Mouse (Mus musculus): ENCODE measurements at regions not wholly inside any gene's neighbourhood (a gene's known extent, or its start where the extent isn't known, plus 50 kb on each side); places are given as distances from the start of the nearest gene placed in this dataset.
A peak's percentile ranks its signal among the peaks of the same experiment; 100 is the strongest.

DNA sequence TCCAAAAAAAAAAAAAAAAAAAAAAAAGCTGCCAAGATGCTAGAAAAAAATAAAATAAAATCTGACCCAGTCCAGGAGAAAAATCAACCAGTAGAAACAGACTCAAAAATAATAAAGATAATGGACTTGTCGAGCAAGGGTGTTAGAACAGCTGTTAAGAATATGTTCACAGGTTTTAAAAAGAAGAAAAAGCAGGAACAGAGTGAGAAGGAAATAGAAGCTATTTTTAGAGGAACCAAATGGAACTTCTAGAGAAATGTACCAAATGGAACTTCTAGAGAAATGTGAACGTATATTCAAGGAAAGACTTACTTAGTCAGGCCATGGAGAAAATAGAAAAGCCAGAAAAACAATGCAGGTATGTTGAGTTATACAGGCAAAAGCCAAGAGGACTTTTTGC is 662.4 kb upstream of the Jmjd1c start:
- no peak for DNase-seq (ENCODE audit: extremely low spot score)

DNA sequence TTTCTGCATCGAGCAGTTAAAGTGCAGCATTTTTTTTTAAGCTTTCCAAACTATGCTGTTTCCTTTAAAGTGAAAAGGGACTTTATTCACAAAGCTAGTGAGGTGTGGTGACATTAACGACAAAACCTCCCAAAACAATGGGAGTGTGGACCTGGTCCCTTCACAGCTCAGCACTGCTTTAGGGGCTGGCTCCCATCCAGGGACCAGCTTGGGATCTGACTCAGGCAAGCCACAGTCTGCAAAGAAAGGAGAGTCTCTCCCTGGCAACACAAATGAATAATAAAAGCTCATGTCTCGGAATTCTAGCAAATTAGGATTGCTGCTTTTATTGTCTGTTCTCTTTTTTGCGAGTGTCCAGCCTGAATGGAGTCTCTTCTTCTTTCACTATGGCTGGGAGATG is 625.2 kb upstream of the Jmjd1c start:
- DNase-seq (ENCODE audit: extremely low spot score): no peak

DNA sequence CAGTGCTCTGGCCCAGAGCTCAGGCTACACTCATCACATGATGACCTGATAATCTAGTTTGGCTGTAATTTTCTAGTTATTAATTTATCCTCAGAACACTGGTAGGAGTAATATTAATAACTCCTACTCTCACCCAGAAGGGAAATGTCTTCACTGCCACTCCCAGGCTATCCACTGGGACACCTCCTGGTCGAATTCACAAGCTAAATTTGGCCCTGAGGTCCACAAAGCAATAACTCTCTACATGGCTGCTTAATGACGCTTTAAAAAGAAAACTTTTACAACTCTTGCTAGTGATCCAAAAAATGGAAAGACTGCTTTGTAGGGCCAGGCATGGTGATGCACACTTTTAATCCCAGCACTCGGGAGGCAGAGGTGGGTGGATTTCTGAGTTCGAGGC is 623.9 kb upstream of the Jmjd1c start:
- DNase-seq (ENCODE audit: extremely low spot score): no peak

DNA sequence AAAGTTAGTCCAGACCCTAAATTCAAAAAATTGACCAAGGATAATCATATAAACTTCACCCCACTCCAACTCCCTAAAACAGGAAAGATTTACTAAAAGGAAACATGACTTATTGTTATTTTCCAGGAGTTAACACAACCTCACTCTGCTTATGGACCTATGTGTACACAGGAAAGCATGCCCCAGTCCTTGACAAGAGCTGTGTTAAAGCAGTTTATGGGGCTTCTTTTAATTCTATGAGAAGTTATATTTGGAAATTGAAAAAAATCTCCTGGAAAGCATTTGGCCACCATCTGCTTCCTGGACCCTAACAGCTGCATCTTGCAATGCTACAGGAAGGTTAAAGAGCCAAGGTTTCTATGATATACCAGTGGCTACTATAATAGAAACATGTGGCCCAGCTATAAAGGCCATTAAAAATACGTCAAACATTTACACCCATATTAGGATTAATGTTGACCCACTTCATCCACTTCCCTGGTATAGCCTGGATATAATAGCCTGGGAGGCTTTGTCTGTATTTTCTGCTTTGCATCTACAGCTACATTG is 620.7 kb upstream of the Jmjd1c start:
- DNase-seq (ENCODE audit: extremely low spot score): no peak

DNA sequence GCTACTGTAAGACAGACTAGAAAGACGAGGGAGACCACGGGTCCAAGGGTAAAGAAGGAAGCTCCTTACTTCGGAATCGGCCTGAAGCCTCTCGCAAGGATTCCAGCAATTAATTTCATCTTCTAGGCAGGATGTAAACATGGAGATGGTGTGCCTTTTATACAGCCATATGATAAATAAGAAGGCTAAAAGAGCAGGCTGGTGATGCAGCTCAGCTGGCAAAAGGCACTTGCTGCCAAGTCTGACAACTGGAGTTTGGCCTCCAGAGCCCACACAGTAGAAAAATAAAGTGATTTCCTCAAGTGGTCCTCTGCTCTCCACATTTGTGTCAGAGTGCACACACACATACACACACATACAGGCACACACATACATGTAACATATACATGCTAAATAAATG is 605.1 kb upstream of the Jmjd1c start:
- DNase-seq (ENCODE audit: extremely low spot score): no peak

DNA sequence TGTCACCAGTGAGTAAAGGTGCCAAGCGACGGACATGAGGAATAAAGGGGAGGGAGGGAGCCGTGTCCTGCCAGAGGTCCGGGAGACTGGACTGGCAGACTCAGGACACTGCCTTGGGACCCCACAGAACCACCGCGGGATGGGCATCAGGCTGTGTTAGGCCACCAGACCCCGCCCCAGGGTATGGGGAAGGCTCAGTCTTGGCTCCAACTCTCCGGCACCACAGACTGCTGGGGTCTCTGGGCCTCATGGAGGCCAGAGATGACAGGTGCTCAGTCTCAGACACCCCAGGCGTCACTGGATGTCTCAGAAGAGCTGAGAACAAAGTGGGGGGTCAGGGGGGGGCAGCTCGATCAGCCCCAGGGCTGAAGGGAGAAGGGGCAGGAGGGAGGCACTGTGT is 604.1 kb upstream of the Jmjd1c start:
- DNase-seq (ENCODE audit: extremely low spot score): no peak

DNA sequence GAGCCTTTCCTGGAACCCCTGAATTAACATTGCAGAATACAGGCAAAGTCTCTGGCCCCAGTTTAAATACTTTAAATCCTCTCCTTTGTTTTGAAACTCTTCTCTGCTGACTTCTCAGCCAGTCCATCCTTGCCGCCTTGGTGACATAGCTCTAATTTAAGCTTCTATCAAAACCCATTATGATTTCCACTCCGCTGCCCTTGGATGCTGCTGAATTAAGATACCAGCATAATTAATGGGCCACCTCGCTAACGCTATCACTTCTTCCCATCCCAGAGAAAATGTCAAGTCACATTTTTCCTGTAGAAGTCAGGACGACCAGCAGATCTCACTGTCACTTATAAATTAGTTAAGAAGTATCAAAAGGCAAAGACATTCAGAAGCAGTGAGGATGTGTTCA is 556.1 kb upstream of the Jmjd1c start:
- no peak for DNase-seq (ENCODE audit: extremely low spot score)

DNA sequence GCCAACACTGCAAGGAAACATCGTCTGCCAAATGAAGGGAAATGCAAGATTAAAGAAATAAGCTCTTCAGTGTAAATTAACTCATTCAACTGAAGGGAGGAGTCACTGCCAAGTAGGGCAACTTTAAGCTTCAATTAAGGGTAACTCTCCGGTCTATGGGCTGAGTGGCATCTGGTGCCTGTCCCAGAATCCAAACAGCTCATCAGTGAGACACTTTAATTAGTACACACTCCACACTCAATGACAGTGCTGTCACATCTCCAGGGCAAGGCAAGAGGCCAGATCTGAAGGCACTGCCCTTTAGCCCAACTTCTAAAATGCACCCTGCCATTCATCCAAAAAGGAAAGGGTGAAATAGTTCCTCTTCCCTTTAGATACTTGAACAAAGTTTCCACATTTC is 549.3 kb upstream of the Jmjd1c start:
- no peak for DNase-seq (ENCODE audit: extremely low spot score)

DNA sequence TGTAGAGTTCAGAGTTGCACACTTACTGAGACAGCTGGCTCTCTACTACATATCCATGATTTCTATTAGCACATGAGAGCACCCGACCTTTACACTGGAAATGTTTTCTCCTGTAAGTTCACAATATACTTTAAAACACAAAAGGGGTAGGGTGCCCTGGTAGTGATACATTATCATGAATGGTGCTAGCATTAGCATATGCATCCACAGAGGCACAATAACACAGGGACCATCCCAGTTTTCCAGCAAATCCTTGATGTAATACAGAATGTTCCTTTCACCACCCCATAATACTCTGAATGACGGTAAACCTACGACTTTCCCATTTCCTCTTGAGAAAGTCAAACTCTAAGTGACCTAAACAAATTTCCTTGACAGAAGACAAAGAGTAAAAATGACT is 548.3 kb upstream of the Jmjd1c start:
- no peak for DNase-seq (ENCODE audit: extremely low spot score)

DNA sequence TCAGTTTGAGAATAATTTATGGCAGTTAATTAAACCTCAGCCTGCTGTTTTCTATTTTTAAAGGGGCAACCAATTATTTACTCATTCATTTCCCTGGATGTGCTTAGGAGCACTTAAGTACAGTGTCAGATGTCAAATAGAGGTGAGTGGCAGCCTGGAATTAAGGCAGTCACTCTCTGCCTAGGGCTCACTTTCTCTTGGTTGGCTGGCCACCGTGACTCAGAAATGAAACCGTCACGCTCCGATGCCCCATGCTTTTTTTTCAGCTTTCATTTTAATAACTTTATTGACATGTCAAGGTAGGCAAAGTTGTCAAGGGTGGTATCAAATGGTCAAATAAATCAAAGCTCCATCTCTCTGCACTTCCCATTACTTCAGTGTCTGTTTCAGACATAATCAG is 547.9 kb upstream of the Jmjd1c start:
- DNase-seq (ENCODE audit: extremely low spot score): no peak

DNA sequence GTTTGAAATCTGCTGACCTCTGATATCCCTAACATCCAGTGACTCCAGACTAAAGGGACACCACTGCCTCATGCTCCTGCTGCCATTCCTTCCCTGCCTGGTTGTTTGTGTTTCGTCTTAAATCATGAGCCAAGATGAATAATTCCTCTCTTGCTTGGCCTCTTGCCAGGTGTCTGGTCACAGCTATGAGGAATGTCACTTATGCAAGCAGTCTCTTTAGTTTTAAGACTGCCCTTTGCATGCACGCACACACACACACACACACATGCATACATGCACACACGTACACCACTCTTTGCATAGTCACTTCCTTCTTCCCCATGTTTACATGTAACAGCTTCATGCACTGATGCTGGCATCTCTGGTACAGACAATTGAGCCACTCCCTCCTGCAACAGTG is 543.0 kb upstream of the Jmjd1c start:
- no peak for DNase-seq (ENCODE audit: extremely low spot score)

DNA sequence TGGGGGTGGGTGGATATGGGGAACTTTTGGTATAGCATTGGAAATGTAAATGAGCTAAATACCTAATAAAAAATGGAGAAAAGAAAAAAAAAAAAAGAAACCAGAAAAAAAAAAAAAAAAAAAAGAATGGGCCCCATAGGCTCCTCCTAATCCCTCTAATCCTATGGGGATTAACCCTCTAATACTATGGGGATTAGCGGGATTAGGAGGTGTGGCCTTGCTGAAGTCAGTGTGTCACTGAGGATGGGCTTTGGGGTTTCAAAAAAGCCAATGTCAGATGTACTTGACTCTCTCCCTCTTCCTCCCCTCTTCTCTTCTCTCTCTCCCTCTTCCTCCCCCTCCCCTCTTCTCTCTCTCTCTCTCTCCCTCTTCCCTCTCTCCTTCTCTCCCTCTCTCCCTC is 541.7 kb upstream of the Jmjd1c start:
- no peak for DNase-seq (ENCODE audit: extremely low spot score)

DNA sequence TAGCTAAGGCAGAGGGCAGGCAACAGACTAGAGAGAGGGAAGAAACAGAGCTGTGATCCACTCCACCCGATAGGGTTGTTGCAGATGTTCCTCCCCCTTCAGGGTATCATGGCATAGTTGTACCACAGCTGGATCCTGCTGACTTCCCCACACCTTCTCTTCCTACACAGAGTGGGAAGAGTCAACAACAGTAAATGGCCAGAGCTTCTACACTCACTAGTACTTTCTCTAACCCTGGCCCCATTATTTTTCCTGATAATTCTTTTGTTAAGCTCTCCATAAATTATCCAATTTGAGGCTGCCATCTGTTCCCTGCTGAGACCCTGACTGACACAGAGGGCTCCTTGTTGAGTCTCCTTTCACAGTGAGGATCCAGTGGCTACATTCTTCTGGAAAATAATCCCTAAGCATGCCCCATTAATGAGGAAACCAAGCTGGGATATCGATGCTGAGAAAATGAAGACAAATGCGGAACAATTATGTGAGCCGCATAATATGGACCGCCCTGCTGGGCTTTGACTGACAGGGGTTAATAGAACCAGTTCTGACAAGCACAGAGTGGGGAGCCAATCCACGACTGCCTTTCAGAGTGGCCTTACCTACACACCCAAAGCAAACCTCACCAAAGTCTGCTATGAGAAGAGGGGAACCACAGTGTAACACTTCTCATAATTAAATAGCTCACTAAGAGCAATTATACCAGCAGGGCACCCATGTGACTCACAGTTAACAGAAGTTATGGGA is 537.7 kb upstream of the Jmjd1c start:
- DNase-seq (ENCODE audit: extremely low spot score): no peak

DNA sequence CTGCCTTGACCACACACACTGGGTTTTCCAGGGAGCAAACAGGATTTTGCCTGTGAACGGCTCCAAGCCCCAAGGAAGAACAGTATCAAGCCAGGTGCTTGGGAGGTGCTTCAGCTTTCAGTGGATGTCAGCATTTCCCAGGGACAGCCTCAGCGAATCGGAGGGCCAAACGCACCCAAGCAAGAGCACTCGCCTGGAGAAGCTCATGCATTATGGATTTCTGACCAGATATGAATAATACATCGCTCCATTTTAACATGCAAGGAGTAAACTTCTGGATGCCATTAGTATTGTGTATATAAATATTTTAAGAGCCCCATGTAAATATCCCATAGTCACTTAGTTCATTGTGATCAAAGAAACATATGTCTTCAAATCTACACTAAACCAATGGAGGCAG is 530.6 kb upstream of the Jmjd1c start:
- no peak for DNase-seq (ENCODE audit: extremely low spot score)

DNA sequence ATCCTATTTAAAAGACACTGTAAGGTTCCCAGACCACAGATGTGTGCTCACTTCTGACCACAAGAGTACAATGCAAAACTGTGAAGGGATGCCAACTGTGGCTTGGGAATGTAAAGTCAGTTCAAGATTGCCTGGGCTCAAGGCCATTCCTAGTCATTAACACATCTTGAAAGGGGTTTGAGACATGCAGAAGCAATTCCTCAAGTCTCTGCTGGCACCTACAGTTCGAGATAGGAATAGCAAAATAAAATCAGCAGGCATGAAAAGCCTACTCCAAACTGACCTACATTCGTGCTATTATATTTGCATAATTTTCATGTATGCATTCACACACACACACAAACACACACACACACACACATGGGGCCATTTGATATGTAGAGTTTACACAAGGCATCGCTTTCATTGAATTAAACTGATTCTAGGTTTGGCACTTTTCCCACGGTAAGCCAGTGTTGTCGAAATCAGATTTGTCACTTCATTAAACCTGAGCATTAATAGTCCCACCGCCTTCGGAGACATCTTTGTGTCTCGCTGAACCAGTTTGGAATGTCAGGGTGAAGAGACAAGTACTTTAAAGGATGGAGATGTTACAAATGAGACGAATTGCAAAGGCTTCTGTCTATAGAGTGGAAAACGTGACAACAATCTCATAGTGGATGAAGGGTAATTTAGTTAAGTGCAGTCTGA is 520.9 kb upstream of the Jmjd1c start:
- no peak for DNase-seq (ENCODE audit: extremely low spot score)

DNA sequence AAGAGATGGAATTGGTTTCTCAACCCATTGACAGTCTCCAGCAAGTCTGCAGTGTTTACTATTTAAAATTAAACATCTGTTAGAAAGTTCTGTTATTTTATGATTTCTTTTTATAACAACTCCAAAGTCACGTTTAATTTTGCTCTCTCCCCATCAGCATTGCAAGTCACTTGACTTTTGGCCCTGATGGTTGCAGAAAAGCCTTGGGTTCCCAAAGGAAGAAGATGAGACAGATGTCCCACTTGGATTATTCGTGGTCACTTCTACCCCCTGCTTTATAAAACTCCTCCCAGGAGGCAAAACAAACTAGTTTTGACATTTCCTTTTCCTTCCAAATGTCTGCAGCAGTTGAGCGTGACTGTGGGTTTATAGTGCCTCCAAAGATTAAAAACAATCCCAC is 502.9 kb upstream of the Jmjd1c start:
- DNase-seq (ENCODE audit: extremely low spot score): no peak

DNA sequence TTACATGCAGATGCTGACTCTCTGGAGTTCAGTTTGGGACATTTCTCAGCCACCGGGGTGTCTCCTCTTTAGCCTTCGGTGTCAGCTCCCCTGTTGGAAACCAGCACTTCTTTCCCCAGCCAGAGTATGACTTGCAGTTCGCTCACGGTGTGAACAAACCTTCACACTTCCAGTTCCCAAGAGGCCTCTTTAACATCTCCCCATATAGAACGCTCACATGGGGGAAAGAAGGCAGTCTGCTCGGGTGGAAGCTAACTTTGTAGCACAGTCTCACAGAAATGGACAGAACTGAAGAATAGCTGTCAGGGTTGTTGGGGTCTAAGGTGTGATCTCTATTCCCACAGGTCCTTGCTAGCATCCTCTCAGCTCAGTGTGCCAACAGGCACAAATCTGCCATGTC is 502.4 kb upstream of the Jmjd1c start:
- DNase-seq (ENCODE audit: extremely low spot score): no peak

DNA sequence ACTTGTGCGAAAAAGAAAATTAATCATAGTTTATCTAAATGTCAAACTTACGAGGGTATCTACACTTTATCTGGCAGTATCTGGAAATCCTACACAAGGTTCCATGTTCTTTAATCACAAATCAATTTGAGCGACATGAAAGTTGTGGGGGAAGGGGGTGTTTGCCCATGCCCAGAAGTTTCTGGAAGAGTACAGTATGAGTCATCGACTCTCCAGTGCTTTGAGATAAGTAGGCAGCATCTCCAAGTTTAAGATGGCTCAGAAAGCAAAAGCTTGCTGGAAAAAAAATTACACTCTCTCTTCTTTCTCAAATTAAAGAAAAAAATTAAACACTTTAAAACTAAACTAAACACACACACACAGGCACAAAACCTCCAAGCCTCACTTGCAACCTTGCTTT is 498.0 kb upstream of the Jmjd1c start:
- no peak for DNase-seq (ENCODE audit: extremely low spot score)

DNA sequence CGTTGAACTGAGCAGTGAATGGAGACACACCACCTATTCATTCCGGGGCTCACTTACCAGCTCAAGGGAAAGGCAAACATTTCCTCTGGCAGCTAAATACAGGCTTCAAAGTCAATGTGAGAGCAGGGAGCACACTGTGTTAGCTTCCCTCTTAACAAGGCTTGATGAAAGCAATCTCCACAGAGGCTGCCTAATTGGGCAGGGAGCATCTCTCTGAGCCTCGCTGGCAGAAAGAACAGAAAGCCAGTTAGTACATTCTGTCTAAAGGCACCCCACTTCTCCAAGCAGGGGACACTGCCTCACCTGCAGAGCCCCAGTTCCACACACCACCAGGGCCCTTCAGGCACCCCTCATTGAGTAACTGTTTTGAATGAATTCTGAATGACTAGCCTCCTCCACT is 488.8 kb upstream of the Jmjd1c start:
- no peak for DNase-seq (ENCODE audit: extremely low spot score)

DNA sequence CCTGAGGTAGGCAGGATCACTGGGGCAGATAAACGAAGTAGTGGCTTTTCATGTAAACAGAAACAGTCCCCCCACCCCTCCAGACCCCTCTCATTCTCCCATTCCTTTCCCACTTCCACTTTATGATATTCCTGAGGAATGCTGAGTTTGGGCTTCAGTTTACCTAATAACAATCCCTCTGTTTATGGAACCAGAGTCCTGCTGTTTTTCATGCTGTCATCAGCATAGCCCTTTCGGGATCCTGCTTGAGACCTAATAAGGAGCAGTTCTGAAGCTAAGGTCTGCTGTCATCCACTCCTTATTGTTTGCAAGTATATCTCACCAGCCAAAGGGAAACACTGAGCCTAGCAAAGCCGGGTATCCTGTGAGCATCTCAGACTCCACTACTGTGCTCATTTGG is 479.6 kb upstream of the Jmjd1c start:
- no peak for DNase-seq (ENCODE audit: extremely low spot score)

DNA sequence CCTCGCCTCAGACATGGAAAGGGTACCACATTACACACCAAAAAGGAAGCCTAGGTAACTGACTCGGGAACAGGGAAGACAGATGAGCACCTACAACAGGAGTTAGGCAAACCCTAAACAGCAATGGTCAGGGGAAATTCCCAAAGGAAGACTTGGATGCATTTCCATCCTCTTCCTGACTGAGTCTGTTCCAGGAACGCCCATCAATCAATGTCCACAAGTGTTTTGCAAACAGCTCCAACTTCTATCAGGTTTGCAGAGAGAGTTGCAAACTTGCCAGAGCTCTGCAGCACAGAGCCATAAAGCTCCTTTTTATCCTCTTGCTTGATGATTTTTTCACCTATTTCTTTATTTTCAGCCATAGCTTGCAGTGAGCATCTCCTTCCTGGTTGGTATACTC is 464.9 kb upstream of the Jmjd1c start:
- DNase-seq (ENCODE audit: extremely low spot score): no peak

DNA sequence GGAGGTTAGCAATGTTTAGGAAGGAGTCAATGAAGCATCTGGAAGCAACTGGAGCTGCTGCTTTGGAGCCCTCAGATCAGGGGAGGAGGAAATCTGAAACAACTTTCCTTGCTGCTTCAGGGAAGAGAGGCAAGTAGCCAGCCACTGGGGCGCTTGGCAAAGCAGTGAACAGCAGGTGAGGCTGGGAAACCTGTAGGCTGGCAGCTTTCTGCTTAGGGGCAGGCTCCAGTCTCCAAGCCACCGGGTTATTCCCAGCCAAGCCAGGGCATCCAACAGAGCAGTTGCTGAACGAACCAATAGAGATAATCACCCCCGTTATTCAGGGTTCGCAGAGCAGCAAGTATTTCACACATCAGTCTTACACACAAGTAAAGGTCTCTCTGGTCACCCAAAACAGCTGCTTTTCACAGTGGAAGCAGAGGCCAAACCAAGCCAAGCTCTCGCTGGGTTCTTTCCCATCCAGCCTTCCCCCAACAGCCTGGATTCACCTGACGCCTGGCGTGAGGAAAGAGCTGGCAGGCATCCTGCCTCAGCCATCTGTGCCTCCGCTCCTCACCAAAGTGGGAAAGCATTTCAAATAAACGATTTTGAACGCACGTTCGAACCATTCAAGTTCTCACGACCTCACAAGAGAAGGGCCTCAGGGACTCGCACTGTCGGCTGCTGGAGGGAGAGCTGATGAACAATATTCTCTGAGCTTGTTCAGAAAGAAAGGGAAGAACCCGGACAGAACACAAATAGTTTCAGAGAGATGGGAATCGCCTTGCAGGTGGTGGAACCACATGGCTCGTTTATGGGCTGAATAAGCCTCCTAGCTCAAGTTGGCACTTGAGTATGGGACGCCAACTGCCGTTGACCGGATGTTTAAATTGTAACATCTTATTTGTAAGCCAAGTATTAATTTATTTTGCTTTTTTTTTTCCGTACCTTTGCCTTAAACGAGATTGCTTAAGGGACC is 454.8 kb upstream of the Jmjd1c start:
- DNase-seq (ENCODE audit: extremely low spot score): peak; percentile 9
